Mouse (Mus musculus): ENCODE measurements around the gene Manf. TPM values are rescaled to one million over a fixed set of nuclear protein-coding genes. Genes with fewer than 3 reads are reported as not detected.

Gene Manf
- polyA plus RNA-seq, 1 experiment from 2014 or later, result 153 TPM

GRCm38 (mm10) chr9:106856664-106857063 lies 35.1 kb downstream of the Manf start:
- no peak overlapping the region for H3K4me3 ChIP-seq (ENCODE audit: control insufficient read depth in 1 of 2, insufficient read depth in 1 of 2, low read depth in 1 of 2, low read length in 2 of 2)
- H3K36me3 ChIP-seq (ENCODE audit: control insufficient read depth, insufficient read depth, low read length), result peaks cover 95% of the 10 kb centered on the region
- no peaks in the 10 kb centered on the region for H3K4me1 ChIP-seq (ENCODE audit: control insufficient read depth in 2 of 2, insufficient read depth in 2 of 2, low read length in 2 of 2)
- H3K9ac ChIP-seq (ENCODE audit: low read length), result no peak overlapping the region
- WGBS, result 85% methylated on average over 3 of the region's 3 CpGs
- H3K4me2 ChIP-seq (ENCODE audit: low read length), result no peak overlapping the region
- ATAC-seq (ENCODE audit: insufficient number of reproducible peaks, insufficient read depth, low FRiP score, low read depth), result no peak
- no peaks in the 10 kb centered on the region for H3K9me3 ChIP-seq (ENCODE audit: control insufficient read depth, low read length)
- H3K27me3 ChIP-seq (ENCODE audit: control insufficient read depth, insufficient read depth, low read length), result no peaks in the 10 kb centered on the region
- H3K27ac ChIP-seq (replicated peaks in 1 of 2; ENCODE audit: control insufficient read depth in 1 of 2, insufficient read depth in 1 of 2, low read depth in 2 of 2, low read length in 2 of 2), result no peak overlapping the region

- no peaks in the 10 kb centered on the region for H3K4me1 ChIP-seq (ENCODE audit: control insufficient read depth in 2 of 2, insufficient read depth in 2 of 2, low read length in 2 of 2)
- WGBS, result 91% methylated on average over 6 of the region's 6 CpGs
- no peak overlapping the region for H3K9ac ChIP-seq (ENCODE audit: low read length)
- H3K4me2 ChIP-seq (ENCODE audit: low read length), result no peak overlapping the region
- ATAC-seq (ENCODE audit: insufficient number of reproducible peaks, insufficient read depth, low FRiP score, low read depth), result no peak
- no peak overlapping the region for H3K4me3 ChIP-seq (ENCODE audit: control insufficient read depth in 1 of 2, insufficient read depth in 1 of 2, low read depth in 1 of 2, low read length in 2 of 2)
- H3K36me3 ChIP-seq (ENCODE audit: control insufficient read depth, insufficient read depth, low read length), result peaks cover 78% of the 10 kb centered on the region
- no peaks in the 10 kb centered on the region for H3K9me3 ChIP-seq (ENCODE audit: control insufficient read depth, low read length)
- H3K27me3 ChIP-seq (ENCODE audit: control insufficient read depth, insufficient read depth, low read length), result no peaks in the 10 kb centered on the region
- no peak overlapping the region for H3K27ac ChIP-seq (replicated peaks in 1 of 2; ENCODE audit: control insufficient read depth in 1 of 2, insufficient read depth in 1 of 2, low read depth in 2 of 2, low read length in 2 of 2)
Measured at GRCm38 (mm10) chr9:106842800-106843199, 49.0 kb downstream of the Manf start.

GRCm38 (mm10) chr9:106840569-106840968 lies 51.2 kb downstream of the Manf start:
- no peaks in the 10 kb centered on the region for H3K27me3 ChIP-seq (ENCODE audit: control insufficient read depth, insufficient read depth, low read length)
- no peaks in the 10 kb centered on the region for H3K4me1 ChIP-seq (ENCODE audit: control insufficient read depth in 2 of 2, insufficient read depth in 2 of 2, low read length in 2 of 2)
- H3K9ac ChIP-seq (ENCODE audit: low read length), result no peak overlapping the region
- peaks cover 85% of the 10 kb centered on the region for H3K36me3 ChIP-seq (ENCODE audit: control insufficient read depth, insufficient read depth, low read length)
- no peak overlapping the region for H3K27ac ChIP-seq (replicated peaks in 1 of 2; ENCODE audit: control insufficient read depth in 1 of 2, insufficient read depth in 1 of 2, low read depth in 2 of 2, low read length in 2 of 2)
- H3K4me3 ChIP-seq (ENCODE audit: control insufficient read depth in 1 of 2, insufficient read depth in 1 of 2, low read depth in 1 of 2, low read length in 2 of 2), result no peak overlapping the region
- ATAC-seq (ENCODE audit: insufficient number of reproducible peaks, insufficient read depth, low FRiP score, low read depth), result no peak
- no peak overlapping the region for H3K4me2 ChIP-seq (ENCODE audit: low read length)
- 92% methylated on average over 1 of the region's 1 CpGs for WGBS
- no peaks in the 10 kb centered on the region for H3K9me3 ChIP-seq (ENCODE audit: control insufficient read depth, low read length)

GRCm38 (mm10) chr9:106822381-106823104 lies 69.2 kb downstream of the Manf start:
- Histone ChIP-seq H3K27ac (replicated peaks in 1 of 2; ENCODE audit: control insufficient read depth in 1 of 2, insufficient read depth in 1 of 2, low read depth in 2 of 2, low read length in 2 of 2) (peak overlapping the region; percentile 87 to 96), H3K4me2 (ENCODE audit: low read length) (peak overlapping the region; percentile 77), H3K4me3 (ENCODE audit: control insufficient read depth in 1 of 2, insufficient read depth in 1 of 2, low read depth in 1 of 2, low read length in 2 of 2) (peak overlapping the region; percentile 77 to 98), H3K4me1 (ENCODE audit: control insufficient read depth in 2 of 2, insufficient read depth in 2 of 2, low read length in 2 of 2) (0 out of 4 replicates have a peak, but pooled peaks cover 0 to 3% of the 10 kb centered on the region in 2 experiments), H3K9ac (ENCODE audit: low read length) (peak overlapping the region; percentile 97), H3K36me3 (ENCODE audit: control insufficient read depth, insufficient read depth, low read length) (no peaks in the 10 kb centered on the region), H3K9me3 (ENCODE audit: control insufficient read depth, low read length) (no peaks in the 10 kb centered on the region), H3K27me3 (ENCODE audit: control insufficient read depth, insufficient read depth, low read length) (no peaks in the 10 kb centered on the region)
- 3% methylated on average over 31 of the region's 32 CpGs for WGBS
- ATAC-seq (ENCODE audit: insufficient number of reproducible peaks, insufficient read depth, low FRiP score, low read depth), result peak; percentile 84

- H3K27ac ChIP-seq (replicated peaks in 1 of 2; ENCODE audit: control insufficient read depth in 1 of 2, insufficient read depth in 1 of 2, low read depth in 2 of 2, low read length in 2 of 2), result peak within 1 kb of the TSS; percentile 87 to 96
- peak within 1 kb of the TSS; percentile 77 for H3K4me2 ChIP-seq (ENCODE audit: low read length)
- no peaks in the 10 kb centered on the region for H3K9me3 ChIP-seq (ENCODE audit: control insufficient read depth, low read length)
- H3K9ac ChIP-seq (ENCODE audit: low read length), result peak within 1 kb of the TSS; percentile 97
- H3K4me3 ChIP-seq (ENCODE audit: control insufficient read depth in 1 of 2, insufficient read depth in 1 of 2, low read depth in 1 of 2, low read length in 2 of 2), result peak within 1 kb of the TSS; percentile 77 to 98
- under 1% methylated on average over 57 of the region's 71 CpGs for WGBS
- peak; percentile 97 for ATAC-seq (ENCODE audit: insufficient number of reproducible peaks, insufficient read depth, low FRiP score, low read depth)
- H3K4me1 ChIP-seq (ENCODE audit: control insufficient read depth in 2 of 2, insufficient read depth in 2 of 2, low read length in 2 of 2), result 0 out of 4 replicates have a peak, but pooled peaks cover 0 to 3% of the 10 kb centered on the region in 2 experiments
- H3K27me3 ChIP-seq (ENCODE audit: control insufficient read depth, insufficient read depth, low read length), result no peaks in the 10 kb centered on the region
- no peaks in the 10 kb centered on the region for H3K36me3 ChIP-seq (ENCODE audit: control insufficient read depth, insufficient read depth, low read length)
Measured at GRCm38 (mm10) chr9:106821618-106822380, 70.0 kb downstream of the Manf start, which contains the start of gene Dcaf1. Gene Dcaf1, plus strand, starts transcription at chr9:106821874.

GRCm38 (mm10) chr9:106821050-106821617 lies 70.6 kb downstream of the Manf start:
- Histone ChIP-seq H3K27ac (replicated peaks in 1 of 2; ENCODE audit: control insufficient read depth in 1 of 2, insufficient read depth in 1 of 2, low read depth in 2 of 2, low read length in 2 of 2) (peak overlapping the region in 1 of 2 experiments; percentile 26; a peak in 3 of 4 replicates), H3K4me2 (ENCODE audit: low read length) (peak overlapping the region; percentile 68), H3K9me3 (ENCODE audit: control insufficient read depth, low read length) (no peaks in the 10 kb centered on the region), H3K27me3 (ENCODE audit: control insufficient read depth, insufficient read depth, low read length) (no peaks in the 10 kb centered on the region), H3K4me1 (ENCODE audit: control insufficient read depth in 2 of 2, insufficient read depth in 2 of 2, low read length in 2 of 2) (0 out of 4 replicates have a peak, but pooled peaks cover 0 to 3% of the 10 kb centered on the region in 2 experiments), H3K9ac (ENCODE audit: low read length) (peak overlapping the region; percentile 73), H3K36me3 (ENCODE audit: control insufficient read depth, insufficient read depth, low read length) (no peaks in the 10 kb centered on the region), H3K4me3 (ENCODE audit: control insufficient read depth in 1 of 2, insufficient read depth in 1 of 2, low read depth in 1 of 2, low read length in 2 of 2) (peak overlapping the region; percentile 43 to 98; a peak in 3 of 4 replicates)
- WGBS, result 42% methylated on average over 15 of the region's 15 CpGs
- no peak for ATAC-seq (ENCODE audit: insufficient number of reproducible peaks, insufficient read depth, low FRiP score, low read depth)

- H3K4me3 ChIP-seq (ENCODE audit: control insufficient read depth in 1 of 2, insufficient read depth in 1 of 2, low read depth in 1 of 2, low read length in 2 of 2), result no peak overlapping the region
- H3K36me3 ChIP-seq (ENCODE audit: control insufficient read depth, insufficient read depth, low read length), result no peaks in the 10 kb centered on the region
- no peaks in the 10 kb centered on the region for H3K27me3 ChIP-seq (ENCODE audit: control insufficient read depth, insufficient read depth, low read length)
- H3K9ac ChIP-seq (ENCODE audit: low read length), result no peak overlapping the region
- no peaks in the 10 kb centered on the region for H3K9me3 ChIP-seq (ENCODE audit: control insufficient read depth, low read length)
- H3K4me2 ChIP-seq (ENCODE audit: low read length), result no peak overlapping the region
- no peak for ATAC-seq (ENCODE audit: insufficient number of reproducible peaks, insufficient read depth, low FRiP score, low read depth)
- no peak overlapping the region for H3K27ac ChIP-seq (replicated peaks in 1 of 2; ENCODE audit: control insufficient read depth in 1 of 2, insufficient read depth in 1 of 2, low read depth in 2 of 2, low read length in 2 of 2)
- 0 out of 4 replicates have a peak, but pooled peaks cover 0 to 3% of the 10 kb centered on the region in 2 experiments for H3K4me1 ChIP-seq (ENCODE audit: control insufficient read depth in 2 of 2, insufficient read depth in 2 of 2, low read length in 2 of 2)
- 90% methylated on average over 1 of the region's 1 CpGs for WGBS
Measured at GRCm38 (mm10) chr9:106819201-106819600, 72.6 kb downstream of the Manf start.

All from heart, embryonic 14.5 days (tissue).